Mouse (Mus musculus) gastrocnemius, adult 18-20 months (tissue): ENCODE results near the gene Timp3. TPM values are rescaled to one million over a fixed set of nuclear protein-coding genes. Genes with fewer than 3 reads are reported as not detected.

Experiments used
- DNase-seq: peaks from one replicate; pipeline ENCODE4 v3.0.0; 2021; ENCODE audit warnings: low spot score
- total RNA-seq, 2 experiments: library from RNA; stranded (reverse); gene quantifications; 2 replicates each; pipeline ENCODE4 v1.2.3; 2021

The Timp3 gene
- total RNA-seq, 2 experiments from 2014 or later: 59.2 to 63.2 TPM

DNA sequence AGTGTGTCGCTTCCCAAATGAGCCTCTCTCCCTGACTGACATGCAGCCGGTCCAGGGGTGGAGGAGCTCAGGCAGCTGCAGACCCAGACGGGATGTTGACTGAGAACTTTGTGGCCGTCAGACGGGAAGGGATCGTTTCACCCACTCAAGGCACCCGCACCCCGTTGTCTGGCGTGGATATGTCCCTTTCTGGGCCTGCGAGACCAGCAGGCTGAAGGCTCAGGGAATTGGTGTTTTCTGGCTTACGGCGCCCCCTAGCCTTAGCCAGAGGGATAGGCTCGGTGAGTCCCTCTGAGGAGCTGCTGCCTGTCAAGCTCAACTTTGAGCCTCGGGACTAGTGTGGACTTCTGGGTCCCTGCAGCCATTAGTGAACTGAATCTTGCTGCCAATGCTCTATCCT, 4.1 kb upstream of the Timp3 start:
- DNase-seq: peak; percentile 86

- DNase-seq: no peak
These were observed 2.9 kb upstream of the Timp3 start for GRCm38 (mm10) chr10:86297307-86297706.

DNA sequence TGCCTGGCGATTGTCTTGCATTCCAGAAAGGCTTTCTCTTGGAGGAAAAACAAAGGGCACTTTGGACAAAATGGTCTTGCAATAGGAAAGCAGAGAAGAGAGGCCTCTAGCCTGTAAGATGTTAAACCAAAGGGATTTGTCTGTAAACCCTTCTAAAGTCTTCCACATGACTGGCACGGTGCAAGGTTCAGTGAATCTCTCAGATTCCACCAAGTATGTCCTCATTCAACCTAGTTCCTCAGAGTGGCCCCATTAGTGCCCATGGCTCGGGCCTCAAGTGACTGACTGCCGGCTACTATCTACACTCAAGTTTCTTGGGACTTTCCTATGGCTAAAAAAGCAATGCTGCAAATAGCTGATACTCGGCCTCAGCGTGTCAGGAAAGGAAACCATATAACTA, 1.8 kb upstream of the Timp3 start:
- no peak for DNase-seq

- no peak for DNase-seq
These were observed 377 bp upstream of the Timp3 start for GRCm38 (mm10) chr10:86299795-86300194.

- DNase-seq: no peak
These were observed 932 bp downstream of the Timp3 start for GRCm38 (mm10) chr10:86301117-86301490.

DNA sequence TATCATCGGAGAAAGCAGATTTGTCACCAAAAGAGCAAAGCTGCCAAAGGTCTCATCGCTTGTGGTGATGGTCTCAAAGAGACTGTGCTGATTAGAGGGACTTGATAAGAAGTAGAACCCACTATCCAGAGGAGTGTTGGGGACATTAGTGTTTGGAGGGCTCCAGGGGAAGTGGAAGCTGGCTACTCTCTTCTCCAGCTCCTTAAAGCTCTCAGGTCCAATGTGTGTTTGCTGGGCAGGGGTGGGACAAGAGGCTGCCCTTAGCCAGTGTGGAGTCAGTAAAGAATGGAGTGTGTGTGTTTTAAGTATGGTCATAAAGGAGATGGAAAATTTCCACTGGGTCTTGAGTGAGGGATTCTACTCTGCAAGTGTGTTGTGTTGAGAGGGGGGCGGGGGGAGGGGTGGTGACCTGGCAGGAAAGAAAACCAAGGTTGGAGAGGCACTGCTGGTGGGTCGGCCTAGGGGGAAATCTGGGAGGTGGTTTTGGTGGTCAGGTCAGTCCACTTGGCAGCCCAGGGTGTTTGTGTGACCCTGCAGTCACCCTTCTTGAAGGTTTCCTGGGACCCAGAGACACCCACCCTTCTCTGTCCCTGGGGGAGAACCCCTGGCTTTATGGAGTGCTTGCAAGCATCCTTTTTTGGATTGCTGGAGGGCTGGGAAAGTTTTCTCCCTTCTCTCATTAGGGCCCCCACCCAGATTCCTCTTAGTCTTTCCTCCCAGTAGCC, 1.6 kb downstream of the Timp3 start:
- DNase-seq: peak; percentile 37

- DNase-seq: no peak
These were observed 2.1 kb downstream of the Timp3 start for GRCm38 (mm10) chr10:86302318-86302648.

- peak; percentile 88 for DNase-seq
These were observed 2.8 kb downstream of the Timp3 start for GRCm38 (mm10) chr10:86302761-86303494.

GRCm38 (mm10) chr10:86303495-86303876, 3.3 kb downstream of the Timp3 start:
- DNase-seq: no peak

DNA sequence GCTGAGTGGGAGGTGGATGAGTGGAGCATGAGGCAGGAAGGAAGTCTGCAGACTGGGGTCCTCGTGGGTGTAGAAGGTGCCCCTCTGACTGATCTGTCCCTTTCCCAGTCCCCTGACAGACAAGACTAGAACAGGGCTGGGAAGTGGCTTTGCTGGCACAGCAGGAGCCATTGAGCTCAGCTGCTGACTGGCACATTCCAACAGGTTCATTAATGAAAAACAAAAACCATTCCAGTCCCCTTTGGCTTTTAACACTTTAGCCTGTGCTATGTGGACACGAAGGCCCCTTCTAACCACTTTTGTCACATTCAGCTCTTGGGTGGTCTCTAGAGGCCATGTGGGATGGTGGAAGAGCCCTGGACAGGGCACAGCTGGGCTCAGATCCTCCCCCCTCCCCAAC, 4.4 kb downstream of the Timp3 start:
- no peak for DNase-seq

- peak; percentile 68 for DNase-seq
These were observed 7.1 kb downstream of the Timp3 start for GRCm38 (mm10) chr10:86307235-86307634.

DNA sequence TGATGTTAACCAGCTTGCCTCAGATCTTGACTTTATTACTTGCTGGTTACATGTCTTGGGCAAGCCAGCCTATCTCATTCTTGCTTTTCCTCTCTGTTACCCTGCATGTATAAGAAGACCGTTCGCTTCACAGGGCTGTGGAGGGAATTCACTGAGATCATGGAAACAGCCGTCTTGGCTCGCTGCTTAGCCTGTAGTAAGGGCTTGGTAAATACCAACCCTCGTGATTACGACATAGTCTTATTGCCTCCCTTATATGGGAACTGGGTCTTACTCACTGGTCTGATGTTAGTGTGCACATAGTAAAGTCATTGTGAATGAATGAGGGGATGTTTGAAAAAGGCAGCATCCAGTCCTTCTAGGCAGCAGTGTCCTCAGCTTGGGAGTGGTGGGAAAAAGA, 10.4 kb downstream of the Timp3 start:
- DNase-seq: peak; percentile 75

GRCm38 (mm10) chr10:86312976-86313375, 12.8 kb downstream of the Timp3 start:
- no peak for DNase-seq

GRCm38 (mm10) chr10:86313448-86313847, 13.3 kb downstream of the Timp3 start:
- DNase-seq: no peak

DNA sequence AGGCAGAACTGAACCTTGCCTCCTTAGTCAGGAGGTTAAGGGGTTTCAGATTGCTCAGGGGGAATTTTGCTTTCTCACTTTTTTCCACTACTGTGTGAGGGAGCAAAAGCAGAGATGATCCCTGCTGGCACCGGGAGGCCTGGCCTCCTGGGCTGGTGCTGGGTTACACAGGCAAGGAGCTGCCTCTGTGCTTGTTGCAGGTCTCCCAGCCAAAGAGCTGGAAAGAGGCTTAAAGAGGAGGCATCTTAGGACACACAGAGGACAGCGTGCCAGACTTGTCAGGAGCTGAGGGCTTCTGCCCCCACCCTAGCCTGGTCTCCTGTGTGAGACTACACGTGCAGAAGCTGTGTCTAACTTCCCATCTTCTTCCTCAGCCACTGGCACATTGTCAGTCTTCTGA, 15.3 kb downstream of the Timp3 start:
- DNase-seq: peak; percentile 61

GRCm38 (mm10) chr10:86317633-86318032, 17.5 kb downstream of the Timp3 start:
- DNase-seq: no peak

DNA sequence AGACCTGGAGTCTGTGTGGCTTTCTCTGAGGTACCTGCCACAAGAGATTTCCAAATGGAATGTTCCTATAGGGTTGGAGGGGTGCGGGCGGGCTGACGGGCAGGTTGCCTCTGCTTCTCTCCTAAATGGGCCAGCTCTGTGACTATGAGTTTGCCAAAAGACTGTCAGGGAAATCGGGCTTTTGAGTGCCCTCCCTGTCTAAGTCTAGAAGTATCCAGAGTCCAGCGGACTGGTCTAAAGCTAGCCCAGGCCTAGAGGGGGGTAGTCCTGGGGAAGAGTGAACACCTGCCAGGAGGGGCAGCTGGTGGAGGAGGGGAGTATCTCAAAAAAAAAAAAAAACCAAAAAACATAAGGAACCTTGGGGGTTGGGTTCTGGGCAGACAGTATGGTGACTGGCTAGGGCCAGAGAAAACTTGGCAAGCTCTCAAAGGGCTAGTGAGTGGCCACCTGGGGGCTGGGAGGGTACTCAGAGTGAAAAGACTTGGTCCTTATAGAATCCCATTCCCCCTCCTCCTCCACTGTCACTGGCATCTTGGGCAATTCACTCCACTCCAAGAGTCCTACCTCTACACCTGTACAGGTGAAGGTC, 18.5 kb downstream of the Timp3 start:
- no peak for DNase-seq

DNA sequence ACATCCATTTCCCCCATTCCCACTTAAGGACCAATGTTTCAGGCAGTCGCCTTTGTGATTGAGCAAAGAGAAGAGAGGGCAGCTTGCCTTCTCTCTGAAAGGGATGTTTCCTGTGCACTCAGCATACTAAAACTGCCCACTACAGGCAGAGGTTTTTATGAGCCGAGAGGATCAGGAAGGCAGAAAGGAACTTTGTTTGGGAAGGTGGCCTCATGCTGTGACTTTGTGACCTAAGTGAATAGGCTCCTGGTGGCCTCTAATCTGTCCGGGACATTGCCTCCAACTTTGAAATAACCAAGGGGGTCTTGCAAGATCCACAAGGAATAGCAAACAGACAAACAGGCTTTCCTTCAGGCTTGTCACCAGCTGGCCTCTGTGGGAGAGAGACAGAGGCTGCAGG, 19.4 kb downstream of the Timp3 start:
- no peak for DNase-seq

- no peak for DNase-seq
These were observed 20.0 kb downstream of the Timp3 start for GRCm38 (mm10) chr10:86320204-86320603.

- DNase-seq: peak; percentile 82
These were observed 21.0 kb downstream of the Timp3 start for GRCm38 (mm10) chr10:86321194-86321593.

- no peak for DNase-seq
These were observed 21.8 kb downstream of the Timp3 start for GRCm38 (mm10) chr10:86322006-86322405.

DNA sequence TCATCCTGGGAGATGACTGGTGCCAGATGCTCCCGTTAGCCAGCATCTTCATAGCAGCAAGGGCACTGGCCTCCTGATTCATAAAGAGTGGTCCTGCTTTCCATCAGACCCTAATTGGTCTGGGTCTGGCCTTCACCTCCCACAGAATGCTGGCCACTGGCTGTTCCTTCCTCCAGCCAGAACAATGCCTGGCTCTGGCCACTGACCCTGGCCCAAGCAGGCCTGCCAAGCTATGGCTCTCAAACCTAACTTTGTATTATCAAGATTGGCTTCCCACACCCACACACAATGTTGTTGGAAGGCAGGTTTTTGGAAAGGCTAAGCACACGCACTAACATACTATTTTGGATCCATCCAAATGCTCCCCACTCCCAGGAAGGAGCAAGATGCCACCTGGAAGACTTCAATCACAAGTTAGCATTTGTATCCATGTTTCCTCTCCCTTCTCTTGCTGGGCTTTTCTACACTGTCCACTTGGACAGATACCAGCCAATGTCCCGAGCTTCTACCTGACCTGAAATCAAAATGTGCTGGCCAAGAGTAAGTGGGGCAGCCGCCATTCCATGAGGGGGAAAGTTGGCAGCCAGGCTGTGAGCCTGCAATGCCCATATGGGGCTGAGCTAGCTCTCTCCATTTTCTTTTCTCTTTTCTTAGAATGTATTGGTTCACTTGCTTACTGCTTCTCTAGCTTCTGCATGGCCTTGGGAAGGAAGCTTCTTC, 23.3 kb downstream of the Timp3 start:
- DNase-seq: no peak
